Mouse (Mus musculus) subcutaneous adipose tissue, adult 2 months (tissue): ENCODE data around the gene 4930486L24Rik. TPM values are rescaled to one million over a fixed set of nuclear protein-coding genes. Genes with fewer than 3 reads are reported as not detected.

Source experiments
- polyA plus RNA-seq: library from polyadenylated mRNA; depleted of rRNA; stranded (reverse); fragments of >200 nt; gene quantifications from 2 replicates; pipeline ENCODE4 v1.2.3, GENCODE M21; 2012; ENCODE audit warnings: low replicate concordance; rRNA removed

Gene 4930486L24Rik
- 0.19 and 0.85 TPM in 2 replicates for polyA plus RNA-seq

GRCm38 (mm10) chr13:60864281-60864680 is at the start of gene 4930486L24Rik:
4930486L24Rik (minus strand) TSS chr13:60864475.

GRCm38 (mm10) chr13:60904780-60905179 is 40.5 kb upstream of the 4930486L24Rik start, which contains the start of gene Tpbpb:
Tpbpb (minus strand) TSS chr13:60904880.

GRCm38 (mm10) chr13:60897328-60897727 is 33.1 kb upstream of the 4930486L24Rik start, which contains the start of gene Ctla2b:
Ctla2b (minus strand) TSS chr13:60897447.

GRCm38 (mm10) chr13:60896794-60897193 is 32.5 kb upstream of the 4930486L24Rik start, which contains the start of gene Gm49392:
Gm49392 (minus strand) TSS chr13:60896894.

GRCm38 (mm10) chr13:60802749-60803148 is 61.5 kb downstream of the 4930486L24Rik start, which contains the start of gene Ctsll3:
Ctsll3 (minus strand) TSS chr13:60802849.

Other genes starting within 250 kb of the 4930486L24Rik start
- gene BC051665, start 78.1 kb downstream of the 4930486L24Rik start, polyA plus RNA-seq, result not detected in 2 replicates
- gene Ctsll3, start 61.6 kb downstream of the 4930486L24Rik start, polyA plus RNA-seq, result not detected in 2 replicates
- 0.36 and 1.8 TPM in 2 replicates for gene Gm49392, start 32.4 kb upstream of the 4930486L24Rik start, polyA plus RNA-seq
- 4.0 and 8.2 TPM in 2 replicates for gene Ctla2b, start 33.0 kb upstream of the 4930486L24Rik start, polyA plus RNA-seq
- not detected in 2 replicates for gene Tpbpb, start 40.4 kb upstream of the 4930486L24Rik start, polyA plus RNA-seq
- not detected in 2 replicates for gene Gm49393, start 71.1 kb upstream of the 4930486L24Rik start, polyA plus RNA-seq
- 4.6 and 5.1 TPM in 2 replicates for gene Gm49391, start 72.1 kb upstream of the 4930486L24Rik start, polyA plus RNA-seq
- gene Ctla2a, start 72.2 kb upstream of the 4930486L24Rik start, polyA plus RNA-seq, result 25.2 and 37.4 TPM in 2 replicates
- gene Tpbpa, start 77.5 kb upstream of the 4930486L24Rik start, polyA plus RNA-seq, result not detected in 2 replicates
- gene Ctsj, start 141.5 kb upstream of the 4930486L24Rik start, polyA plus RNA-seq, result not detected in 2 replicates
- not detected in 2 replicates for gene Ctsq, start 176.2 kb upstream of the 4930486L24Rik start, polyA plus RNA-seq